Mouse (Mus musculus): Measurements from ENCODE around the gene Tmprss7. TPM values are rescaled to one million over a fixed set of nuclear protein-coding genes. Genes with fewer than 3 reads are reported as not detected.

Tmprss7 gene
- 0.73 TPM in 1 of 2 replicates, not detected in the other for total RNA-seq (2017)

- no peak for ATAC-seq (replicated peaks; ENCODE audit: low read depth, poor library complexity, severe bottlenecking)
These were observed at the start of gene Tmprss7 for GRCm38 (mm10) chr16:45693558-45693957. Gene Tmprss7, minus strand, starts transcription at chr16:45693658.

GRCm38 (mm10) chr16:45742615-45743476, 49.4 kb upstream of the Tmprss7 start, which contains the start of gene Abhd10:
Gene Abhd10, minus strand, starts transcription at chr16:45742955.
- peak; percentile 93 for ATAC-seq (replicated peaks; ENCODE audit: low read depth, poor library complexity, severe bottlenecking)

- ATAC-seq (replicated peaks; ENCODE audit: low read depth, poor library complexity, severe bottlenecking): no peak
These were observed 44.4 kb upstream of the Tmprss7 start for GRCm38 (mm10) chr16:45737880-45738279.

- ATAC-seq (replicated peaks; ENCODE audit: low read depth, poor library complexity, severe bottlenecking): peak; percentile 42; the same call in 1 of the 2 replicates
These were observed 43.3 kb upstream of the Tmprss7 start for GRCm38 (mm10) chr16:45736724-45737123.

- ATAC-seq (replicated peaks; ENCODE audit: low read depth, poor library complexity, severe bottlenecking): no peak
These were observed 35.7 kb upstream of the Tmprss7 start for GRCm38 (mm10) chr16:45729163-45729562.

- no peak for ATAC-seq (replicated peaks; ENCODE audit: low read depth, poor library complexity, severe bottlenecking)
These were observed 31.3 kb upstream of the Tmprss7 start for GRCm38 (mm10) chr16:45724742-45725102.

- peak; percentile 56 for ATAC-seq (replicated peaks; ENCODE audit: low read depth, poor library complexity, severe bottlenecking)
These were observed 30.7 kb upstream of the Tmprss7 start, which contains the start of gene Tagln3 for GRCm38 (mm10) chr16:45724061-45724741. Gene Tagln3, minus strand, starts transcription at chr16:45724608.

GRCm38 (mm10) chr16:45723172-45723901, 29.9 kb upstream of the Tmprss7 start:
- ATAC-seq (replicated peaks; ENCODE audit: low read depth, poor library complexity, severe bottlenecking): no peak

- no peak for ATAC-seq (replicated peaks; ENCODE audit: low read depth, poor library complexity, severe bottlenecking)
These were observed 29.0 kb upstream of the Tmprss7 start for GRCm38 (mm10) chr16:45722460-45722951.

GRCm38 (mm10) chr16:45720022-45720630, 26.7 kb upstream of the Tmprss7 start:
- no peak for ATAC-seq (replicated peaks; ENCODE audit: low read depth, poor library complexity, severe bottlenecking)

- ATAC-seq (replicated peaks; ENCODE audit: low read depth, poor library complexity, severe bottlenecking): no peak
These were observed 24.8 kb upstream of the Tmprss7 start for GRCm38 (mm10) chr16:45718296-45718695.

GRCm38 (mm10) chr16:45714489-45715150, 21.2 kb upstream of the Tmprss7 start:
- ATAC-seq (replicated peaks; ENCODE audit: low read depth, poor library complexity, severe bottlenecking): no peak

GRCm38 (mm10) chr16:45713878-45714277, 20.4 kb upstream of the Tmprss7 start:
- no peak for ATAC-seq (replicated peaks; ENCODE audit: low read depth, poor library complexity, severe bottlenecking)

- no peak for ATAC-seq (replicated peaks; ENCODE audit: low read depth, poor library complexity, severe bottlenecking)
These were observed 19.8 kb upstream of the Tmprss7 start for GRCm38 (mm10) chr16:45713261-45713660.

GRCm38 (mm10) chr16:45711263-45711662, 17.8 kb upstream of the Tmprss7 start:
- peak; percentile 76; the same call in 1 of the 2 replicates for ATAC-seq (replicated peaks; ENCODE audit: low read depth, poor library complexity, severe bottlenecking)

GRCm38 (mm10) chr16:45699301-45699700, 5.8 kb upstream of the Tmprss7 start:
- ATAC-seq (replicated peaks; ENCODE audit: low read depth, poor library complexity, severe bottlenecking): no peak

- ATAC-seq (replicated peaks; ENCODE audit: low read depth, poor library complexity, severe bottlenecking): no peak
These were observed 4.5 kb upstream of the Tmprss7 start for GRCm38 (mm10) chr16:45697996-45698395.

- ATAC-seq (replicated peaks; ENCODE audit: low read depth, poor library complexity, severe bottlenecking): no peak
These were observed 2.1 kb upstream of the Tmprss7 start for GRCm38 (mm10) chr16:45695445-45696160.

GRCm38 (mm10) chr16:45692851-45693250, 607 bp downstream of the Tmprss7 start:
- no peak for ATAC-seq (replicated peaks; ENCODE audit: low read depth, poor library complexity, severe bottlenecking)

Data from common myeloid progenitor, adult 5-6 weeks (primary cell).